Mouse (Mus musculus) effector memory CD4-positive, alpha-beta T cell, adult 7 months (primary cell): ENCODE data around the gene Gm4133. TPM values are rescaled to one million over a fixed set of nuclear protein-coding genes. Genes with fewer than 3 reads are reported as not detected.

Source experiments
- polyA plus RNA-seq: library from polyadenylated mRNA; unstranded; fragments of 100-300 nt; shearing (Covaris generic); gene quantifications from one replicate; pipeline ENCODE4 v1.2.1, GENCODE M21; 2017

The Gm4133 gene
- polyA plus RNA-seq, result not detected

DNA sequence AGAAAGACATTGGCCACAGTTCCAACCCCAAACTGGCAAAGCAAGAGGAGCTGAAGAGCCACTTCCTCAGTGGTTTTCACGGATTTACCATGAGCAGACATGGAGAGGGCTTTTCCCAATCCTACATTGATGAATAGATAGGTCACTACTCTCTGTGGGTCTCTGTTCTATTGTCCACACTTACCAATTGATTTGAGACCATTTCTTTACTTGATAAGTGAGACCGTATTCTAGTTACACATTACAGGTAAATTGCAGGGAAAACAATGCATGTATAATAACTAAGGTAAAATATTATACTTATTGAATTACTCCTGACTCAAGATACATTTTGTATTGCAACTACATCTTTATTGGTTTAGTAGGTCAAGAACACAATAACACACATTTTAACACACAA, at the start of gene Gm4133:
Gene Gm4133, minus strand, starts transcription at position 101 of the 400 bp plus-strand sequence.

GRCm38 (mm10) chr7:20375310-20375709, 41.4 kb upstream of the Gm4133 start, which contains the start of gene Gm5728:
Gene Gm5728 (minus strand): TSS chr7:20375410.

Other genes with a start within 250 kb of the Gm4133 start
- gene Vmn1r91, start 234.4 kb downstream of the Gm4133 start, polyA plus RNA-seq, result 0.87 TPM
- gene Gm16442, start 211.5 kb downstream of the Gm4133 start, polyA plus RNA-seq, result not detected
- gene Vmn1r93, start 195.0 kb downstream of the Gm4133 start, polyA plus RNA-seq, result not detected
- not detected for gene Vmn1r94, start 165.7 kb downstream of the Gm4133 start, polyA plus RNA-seq
- 0.55 TPM for gene Vmn1r95, start 140.4 kb downstream of the Gm4133 start, polyA plus RNA-seq
- gene Gm6164, start 128.5 kb downstream of the Gm4133 start, polyA plus RNA-seq, result not detected
- gene Gm4498, start 100.2 kb downstream of the Gm4133 start, polyA plus RNA-seq, result not detected
- gene Gm5890, start 71.2 kb downstream of the Gm4133 start, polyA plus RNA-seq, result not detected
- not detected for gene Gm5728, start 41.3 kb upstream of the Gm4133 start, polyA plus RNA-seq
- gene Vmn1r100, start 83.9 kb upstream of the Gm4133 start, polyA plus RNA-seq, result not detected
- not detected for gene Vmn1r101, start 108.5 kb upstream of the Gm4133 start, polyA plus RNA-seq
- gene Gm10670, start 140.9 kb upstream of the Gm4133 start, polyA plus RNA-seq, result 1.2 TPM
- not detected for gene Vmn1r103, start 176.5 kb upstream of the Gm4133 start, polyA plus RNA-seq
- gene Vmn1r104, start 199.8 kb upstream of the Gm4133 start, polyA plus RNA-seq, result not detected
- not detected for gene Gm5726, start 211.7 kb upstream of the Gm4133 start, polyA plus RNA-seq
- gene Gm4141, start 242.2 kb upstream of the Gm4133 start, polyA plus RNA-seq, result not detected